Mouse (Mus musculus): ENCODE data around the gene Iqcd. TPM values are rescaled to one million over a fixed set of nuclear protein-coding genes. Genes with fewer than 3 reads are reported as not detected.

The Iqcd gene
- polyA plus RNA-seq, 1 experiment from 2014 or later = 1.1 TPM

- no peak within 1 kb of the TSS for H3K9ac ChIP-seq (ENCODE audit: low read length)
- peaks cover 30% of the 10 kb centered on the region for H3K27me3 ChIP-seq (ENCODE audit: control insufficient read depth, insufficient read depth, low read length)
- H3K4me3 ChIP-seq (ENCODE audit: low read depth, low read length) = peak within 1 kb of the TSS; percentile 14; the same call in 1 of the 2 replicates
- 1% methylated on average over 49 of the region's 53 CpGs for WGBS
- H3K4me1 ChIP-seq (replicated peaks; ENCODE audit: control insufficient read depth, insufficient read depth, low read length) = peaks cover 10% of the 10 kb centered on the region; the same call in 1 of the 2 replicates
- peak within 1 kb of the TSS; percentile 49 for H3K4me2 ChIP-seq (ENCODE audit: low read depth, low read length, severe bottlenecking)
- no peak within 1 kb of the TSS for H3K27ac ChIP-seq (ENCODE audit: low read depth, low read length)
- DNase-seq (ENCODE audit: low spot score) = peak; percentile 75
- H3K9me3 ChIP-seq (ENCODE audit: control insufficient read depth, low read length) = no peaks in the 10 kb centered on the region
- no peaks in the 10 kb centered on the region for H3K36me3 ChIP-seq (ENCODE audit: control insufficient read depth, insufficient read depth, low read length)
- peak; percentile 49 for ATAC-seq (replicated peaks; ENCODE audit: low FRiP score)
These were observed 60.0 kb downstream of the Iqcd start, which contains the start of gene Rasal1 for GRCm38 (mm10) chr5:120648569-120649373. Gene Rasal1, plus strand, starts transcription at chr5:120648812.

GRCm38 (mm10) chr5:120649374-120649933 lies 60.6 kb downstream of the Iqcd start:
- Histone ChIP-seq H3K27me3 (ENCODE audit: control insufficient read depth, insufficient read depth, low read length) (peaks cover 30% of the 10 kb centered on the region), H3K4me2 (ENCODE audit: low read depth, low read length, severe bottlenecking) (peak overlapping the region; percentile 49), H3K4me1 (replicated peaks; ENCODE audit: control insufficient read depth, insufficient read depth, low read length) (peaks cover 10% of the 10 kb centered on the region; the same call in 1 of the 2 replicates), H3K4me3 (ENCODE audit: low read depth, low read length) (peak overlapping the region; percentile 14; the same call in 1 of the 2 replicates), H3K9ac (ENCODE audit: low read length) (no peak overlapping the region), H3K27ac (ENCODE audit: low read depth, low read length) (no peak overlapping the region), H3K36me3 (ENCODE audit: control insufficient read depth, insufficient read depth, low read length) (no peaks in the 10 kb centered on the region), H3K9me3 (ENCODE audit: control insufficient read depth, low read length) (no peaks in the 10 kb centered on the region)
- WGBS = 2% methylated on average over 21 of the region's 21 CpGs
- ATAC-seq (replicated peaks; ENCODE audit: low FRiP score) (peak; percentile 55), DNase-seq (ENCODE audit: low spot score) (peak; percentile 68)

- no peak for ATAC-seq (replicated peaks; ENCODE audit: low FRiP score)
- H3K36me3 ChIP-seq (ENCODE audit: control insufficient read depth, insufficient read depth, low read length) = no peaks in the 10 kb centered on the region
- 27% methylated on average over 13 of the region's 13 CpGs for WGBS
- H3K4me3 ChIP-seq (ENCODE audit: low read depth, low read length) = no peak overlapping the region
- no peak overlapping the region for H3K4me2 ChIP-seq (ENCODE audit: low read depth, low read length, severe bottlenecking)
- no peaks in the 10 kb centered on the region for H3K9me3 ChIP-seq (ENCODE audit: control insufficient read depth, low read length)
- no peak overlapping the region for H3K27ac ChIP-seq (ENCODE audit: low read depth, low read length)
- no peak overlapping the region for H3K9ac ChIP-seq (ENCODE audit: low read length)
- no peak for DNase-seq (ENCODE audit: low spot score)
- H3K27me3 ChIP-seq (ENCODE audit: control insufficient read depth, insufficient read depth, low read length) = peaks cover 30% of the 10 kb centered on the region
- H3K4me1 ChIP-seq (replicated peaks; ENCODE audit: control insufficient read depth, insufficient read depth, low read length) = peaks cover 10% of the 10 kb centered on the region; the same call in 1 of the 2 replicates
These were observed 61.1 kb downstream of the Iqcd start for GRCm38 (mm10) chr5:120649938-120650337.

GRCm38 (mm10) chr5:120651230-120651629 lies 62.4 kb downstream of the Iqcd start:
- Histone ChIP-seq H3K9ac (ENCODE audit: low read length) (no peak overlapping the region), H3K27me3 (ENCODE audit: control insufficient read depth, insufficient read depth, low read length) (peaks cover 29% of the 10 kb centered on the region), H3K4me1 (replicated peaks; ENCODE audit: control insufficient read depth, insufficient read depth, low read length) (peaks cover 10% of the 10 kb centered on the region; the same call in 1 of the 2 replicates), H3K36me3 (ENCODE audit: control insufficient read depth, insufficient read depth, low read length) (no peaks in the 10 kb centered on the region), H3K9me3 (ENCODE audit: control insufficient read depth, low read length) (no peaks in the 10 kb centered on the region), H3K27ac (ENCODE audit: low read depth, low read length) (no peak overlapping the region), H3K4me2 (ENCODE audit: low read depth, low read length, severe bottlenecking) (no peak overlapping the region), H3K4me3 (ENCODE audit: low read depth, low read length) (no peak overlapping the region)
- ATAC-seq (replicated peaks; ENCODE audit: low FRiP score) (no peak), DNase-seq (ENCODE audit: low spot score) (no peak)
- WGBS = 86% methylated on average over 5 of the region's 5 CpGs

GRCm38 (mm10) chr5:120652915-120653701 lies 64.3 kb downstream of the Iqcd start:
- DNase-seq (ENCODE audit: low spot score) = no peak
- Histone ChIP-seq H3K9ac (ENCODE audit: low read length) (no peak overlapping the region), H3K36me3 (ENCODE audit: control insufficient read depth, insufficient read depth, low read length) (no peaks in the 10 kb centered on the region), H3K4me1 (replicated peaks; ENCODE audit: control insufficient read depth, insufficient read depth, low read length) (peaks cover 10% of the 10 kb centered on the region; the same call in 1 of the 2 replicates), H3K4me3 (ENCODE audit: low read depth, low read length) (no peak overlapping the region), H3K4me2 (ENCODE audit: low read depth, low read length, severe bottlenecking) (no peak overlapping the region), H3K27me3 (ENCODE audit: control insufficient read depth, insufficient read depth, low read length) (peaks cover 25% of the 10 kb centered on the region), H3K9me3 (ENCODE audit: control insufficient read depth, low read length) (no peaks in the 10 kb centered on the region), H3K27ac (ENCODE audit: low read depth, low read length) (no peak overlapping the region)
- ATAC-seq (replicated peaks; ENCODE audit: low FRiP score) = no peak
- WGBS = 83% methylated on average over 28 of the region's 28 CpGs

- peaks cover 18% of the 10 kb centered on the region for H3K27me3 ChIP-seq (ENCODE audit: control insufficient read depth, insufficient read depth, low read length)
- ATAC-seq (replicated peaks; ENCODE audit: low FRiP score) (no peak), DNase-seq (ENCODE audit: low spot score) (no peak)
- no peak overlapping the region for H3K4me2 ChIP-seq (ENCODE audit: low read depth, low read length, severe bottlenecking)
- peaks cover 6% of the 10 kb centered on the region; the same call in 1 of the 2 replicates for H3K4me1 ChIP-seq (replicated peaks; ENCODE audit: control insufficient read depth, insufficient read depth, low read length)
- no peak overlapping the region for H3K27ac ChIP-seq (ENCODE audit: low read depth, low read length)
- no peaks in the 10 kb centered on the region for H3K36me3 ChIP-seq (ENCODE audit: control insufficient read depth, insufficient read depth, low read length)
- no peak overlapping the region for H3K9ac ChIP-seq (ENCODE audit: low read length)
- 96% methylated on average over 2 of the region's 2 CpGs for WGBS
- H3K9me3 ChIP-seq (ENCODE audit: control insufficient read depth, low read length) = no peaks in the 10 kb centered on the region
- no peak overlapping the region for H3K4me3 ChIP-seq (ENCODE audit: low read depth, low read length)
These were observed 65.1 kb downstream of the Iqcd start for GRCm38 (mm10) chr5:120653873-120654272.

- no peaks in the 10 kb centered on the region for H3K9me3 ChIP-seq (ENCODE audit: control insufficient read depth, low read length)
- ATAC-seq (replicated peaks; ENCODE audit: low FRiP score) (no peak), DNase-seq (ENCODE audit: low spot score) (no peak)
- no peak overlapping the region for H3K4me2 ChIP-seq (ENCODE audit: low read depth, low read length, severe bottlenecking)
- 87% methylated on average over 12 of the region's 12 CpGs for WGBS
- no peak overlapping the region for H3K9ac ChIP-seq (ENCODE audit: low read length)
- no peak overlapping the region for H3K27ac ChIP-seq (ENCODE audit: low read depth, low read length)
- no peak overlapping the region for H3K4me3 ChIP-seq (ENCODE audit: low read depth, low read length)
- no peaks in the 10 kb centered on the region for H3K27me3 ChIP-seq (ENCODE audit: control insufficient read depth, insufficient read depth, low read length)
- no peaks in the 10 kb centered on the region for H3K4me1 ChIP-seq (replicated peaks; ENCODE audit: control insufficient read depth, insufficient read depth, low read length)
- H3K36me3 ChIP-seq (ENCODE audit: control insufficient read depth, insufficient read depth, low read length) = no peaks in the 10 kb centered on the region
These were observed 67.5 kb downstream of the Iqcd start for GRCm38 (mm10) chr5:120656281-120656751.

Data from forebrain, embryonic 11.5 days (tissue).